Mouse (Mus musculus) neural tube, embryonic 12.5 days (tissue): ENCODE data around the gene Il23a. TPM values are rescaled to one million over a fixed set of nuclear protein-coding genes. Genes with fewer than 3 reads are reported as not detected.

Source experiments
- ATAC-seq: fragments of 200-750 bp; cut with Nextera tagmentation; 2 replicates; pipeline ENCODE4 v1.8.0; 2017; ENCODE audit warnings: low read depth, mild to moderate bottlenecking, moderate TSS enrichment, moderate library complexity; ENCODE audit not compliant: low FRiP score
- H3K27ac ChIP-seq: fragments of 300-500 bp; sonication (generic); 2 replicates; pipeline ENCODE4 v1.5.1; 2016
- H3K27me3 ChIP-seq: fragments of 300-500 bp; sonication (generic); replicated peaks from 2 replicates; pipeline ENCODE4 v1.6.1; 2016; ENCODE audit warnings: mild to moderate bottlenecking
- H3K36me3 ChIP-seq: fragments of 300-500 bp; sonication (generic); 2 replicates; pipeline ENCODE4 v1.6.1; 2016; ENCODE audit warnings: mild to moderate bottlenecking
- H3K4me1 ChIP-seq: fragments of 300-500 bp; sonication (generic); 2 replicates; pipeline ENCODE4 v1.6.1; 2016
- H3K4me2 ChIP-seq: fragments of 300-500 bp; sonication (generic); replicated peaks from 2 replicates; pipeline ENCODE4 v1.6.1; 2016; ENCODE audit warnings: mild to moderate bottlenecking
- H3K4me3 ChIP-seq: fragments of 300-500 bp; sonication (generic); 2 replicates; pipeline ENCODE4 v1.5.1; 2016
- H3K9ac ChIP-seq: fragments of 300-500 bp; sonication (generic); 2 replicates; pipeline ENCODE4 v1.6.1; 2016; ENCODE audit warnings: mild to moderate bottlenecking
- H3K9me3 ChIP-seq: fragments of 300-500 bp; sonication (generic); 2 replicates; pipeline ENCODE4 v1.6.1; 2016; ENCODE audit warnings: mild to moderate bottlenecking
- WGBS: fragments of 180-500 bp; shearing (Covaris S2); methylation state at CpG from one replicate; pipeline ENCODE4 v1.1.7; 2016; 5-methylcytosine and 5-hydroxymethylcytosine counted together
- polyA plus RNA-seq: library from polyadenylated mRNA; unstranded; fragments of >200 nt; fragmentation: Nextera tagmentation; extraction: Ambion mirVana; gene quantifications from 2 replicates; pipeline ENCODE4 v1.2.1, GENCODE M21; 2016

Il23a gene
- 0.28 TPM in 1 of 2 replicates, not detected in the other for polyA plus RNA-seq

GRCm38 (mm10) chr10:128298702-128299171 lies at the start of gene Il23a:
Il23a (minus strand) TSS chr10:128298752.
- ATAC-seq: no peak
- Histone ChIP-seq H3K36me3 (no peaks in the 10 kb centered on the region), H3K27me3 (no peaks in the 10 kb centered on the region), H3K4me3 (no peak within 1 kb of the TSS), H3K27ac (no peak within 1 kb of the TSS), H3K4me2 (no peak within 1 kb of the TSS), H3K9ac (no peak within 1 kb of the TSS), H3K9me3 (no peaks in the 10 kb centered on the region), H3K4me1 (peaks cover 6% of the 10 kb centered on the region)
- WGBS: 82% methylated on average over 11 of the region's 11 CpGs

- no peak overlapping the region for H3K9ac ChIP-seq
These were observed 49.0 kb upstream of the Il23a start for GRCm38 (mm10) chr10:128347541-128347940.

GRCm38 (mm10) chr10:128344568-128345275 lies 46.2 kb upstream of the Il23a start:
- Histone ChIP-seq H3K9me3 (no peaks in the 10 kb centered on the region), H3K27ac (no peak overlapping the region), H3K9ac (no peak overlapping the region), H3K4me1 (0 out of 2 replicates have a peak, but pooled peaks cover 4% of the 10 kb centered on the region), H3K27me3 (no peaks in the 10 kb centered on the region), H3K36me3 (peaks cover 8% of the 10 kb centered on the region; the same call in 1 of the 2 replicates), H3K4me2 (no peak overlapping the region), H3K4me3 (no peak overlapping the region)
- no peak for ATAC-seq
- WGBS: 67% methylated on average over 7 of the region's 7 CpGs

More at GRCm38 (mm10) chr10:128347541-128347940, 49.0 kb upstream of the Il23a start:
- WGBS: 91% methylated on average over 8 of the region's 8 CpGs
- Histone ChIP-seq H3K9me3 (no peaks in the 10 kb centered on the region), H3K27ac (no peak overlapping the region), H3K36me3 (peaks cover 35% of the 10 kb centered on the region), H3K4me3 (no peak overlapping the region), H3K4me1 (0 out of 2 replicates have a peak, but pooled peaks cover 4% of the 10 kb centered on the region), H3K4me2 (no peak overlapping the region), H3K27me3 (no peaks in the 10 kb centered on the region)
- ATAC-seq: no peak

DNA sequence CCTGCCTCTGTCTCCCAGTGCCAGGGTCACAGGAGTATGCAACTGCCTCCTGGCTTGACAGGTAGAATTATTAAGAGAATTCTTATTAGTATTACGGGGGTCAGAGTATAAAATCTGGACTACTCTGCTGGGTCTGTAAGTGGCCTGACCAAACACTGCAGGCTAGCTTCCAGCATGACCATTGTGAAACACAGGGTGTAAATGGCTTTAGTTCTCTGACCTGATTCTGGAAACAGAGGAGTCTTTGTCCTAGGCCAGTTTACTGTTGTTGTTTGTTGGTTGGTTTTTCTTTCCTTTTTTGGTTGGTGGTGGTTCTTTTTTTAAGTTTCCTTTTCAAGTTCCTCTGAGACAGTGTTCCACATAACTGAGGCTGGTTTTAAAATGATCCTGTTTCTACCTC lies 44.9 kb upstream of the Il23a start:
- 88% methylated on average over 1 of the region's 1 CpGs for WGBS
- no peak for ATAC-seq
- H3K36me3 ChIP-seq: no peaks in the 10 kb centered on the region

DNA sequence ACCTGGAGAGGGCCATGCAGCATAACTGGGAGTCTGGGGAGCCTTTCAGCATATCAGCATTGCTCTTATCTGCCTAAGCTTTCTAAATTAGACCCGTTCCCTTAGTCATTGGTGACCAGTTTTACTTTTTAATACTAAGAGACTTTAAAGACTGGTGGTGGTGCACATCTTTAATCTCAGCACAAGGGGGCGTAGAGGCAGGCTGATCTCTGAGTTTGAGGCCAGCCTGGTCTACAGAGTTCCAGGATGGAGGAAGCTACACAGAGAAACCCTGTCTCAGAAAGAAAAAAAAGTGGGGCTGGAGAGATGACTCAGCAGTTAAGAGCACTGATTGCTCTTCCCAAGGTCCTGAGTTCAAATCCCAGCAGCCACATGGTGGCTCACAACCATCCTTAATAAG lies 41.7 kb upstream of the Il23a start:
- Histone ChIP-seq H3K36me3 (no peaks in the 10 kb centered on the region), H3K27me3 (no peaks in the 10 kb centered on the region), H3K9me3 (no peaks in the 10 kb centered on the region), H3K4me2 (no peak overlapping the region), H3K4me3 (no peak overlapping the region), H3K27ac (no peak overlapping the region), H3K4me1 (peaks cover 23% of the 10 kb centered on the region), H3K9ac (no peak overlapping the region)
- 80% methylated on average over 2 of the region's 2 CpGs for WGBS
- ATAC-seq: no peak

More for the DNA sequence above, 44.9 kb upstream of the Il23a start:
- Histone ChIP-seq H3K27ac (no peak overlapping the region), H3K4me2 (no peak overlapping the region), H3K27me3 (no peaks in the 10 kb centered on the region), H3K4me3 (no peak overlapping the region), H3K9me3 (no peaks in the 10 kb centered on the region), H3K9ac (no peak overlapping the region), H3K4me1 (peaks cover 16% of the 10 kb centered on the region)

DNA sequence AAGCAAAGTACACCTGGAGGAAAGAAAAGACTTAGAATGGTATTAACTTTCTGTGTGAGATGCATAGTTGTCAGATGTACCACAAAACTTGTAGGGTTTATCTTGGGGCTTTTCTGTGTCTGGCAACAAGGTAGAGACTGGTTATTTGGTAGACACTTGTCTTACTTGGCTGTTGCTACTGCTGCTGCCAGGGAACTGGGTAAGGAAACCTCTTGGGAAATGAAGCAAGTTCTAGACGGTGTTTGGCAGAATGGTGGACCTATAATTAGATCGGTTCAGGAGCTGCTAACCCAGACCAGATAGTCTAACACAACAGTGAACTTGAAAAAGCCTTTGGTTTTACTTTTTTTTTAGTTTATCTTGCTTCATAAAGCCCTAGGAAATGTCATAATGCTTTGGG lies 40.4 kb upstream of the Il23a start:
- Histone ChIP-seq H3K27ac (no peak overlapping the region), H3K4me3 (no peak overlapping the region), H3K4me2 (peak overlapping the region; percentile 86), H3K9me3 (no peaks in the 10 kb centered on the region), H3K36me3 (no peaks in the 10 kb centered on the region), H3K4me1 (peaks cover 18% of the 10 kb centered on the region), H3K9ac (no peak overlapping the region), H3K27me3 (no peaks in the 10 kb centered on the region)
- no peak for ATAC-seq
- 80% methylated on average over 2 of the region's 2 CpGs for WGBS

DNA sequence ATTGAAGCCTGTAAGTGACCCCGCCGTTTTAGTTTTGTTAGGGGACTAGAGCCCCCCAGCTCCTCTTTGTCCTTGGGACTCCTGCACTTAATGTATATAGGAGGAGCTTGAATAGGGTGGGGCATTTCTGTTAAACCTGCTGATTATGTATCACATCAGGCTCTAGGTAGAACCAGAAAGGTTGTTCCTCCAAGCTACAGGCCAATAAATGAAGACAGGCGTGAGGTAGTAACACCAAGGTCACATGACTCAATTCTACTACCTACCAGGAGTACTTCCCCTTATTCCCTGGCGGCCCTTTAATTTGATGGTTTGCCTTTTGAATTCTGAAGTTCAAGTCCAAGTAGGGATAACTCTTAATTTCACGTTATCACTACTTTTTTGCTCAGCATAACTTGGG lies 39.9 kb upstream of the Il23a start:
- 22% methylated on average over 5 of the region's 5 CpGs for WGBS
- H3K27ac ChIP-seq: peak overlapping the region; percentile 88; the same call in 1 of the 2 replicates
- H3K4me3 ChIP-seq: peak overlapping the region; percentile 72
- no peak for ATAC-seq
- peak overlapping the region; percentile 86 for H3K4me2 ChIP-seq
- no peaks in the 10 kb centered on the region for H3K27me3 ChIP-seq
- H3K4me1 ChIP-seq: peaks cover 18% of the 10 kb centered on the region
- H3K36me3 ChIP-seq: no peaks in the 10 kb centered on the region
- H3K9ac ChIP-seq: peak overlapping the region; percentile 84
- no peaks in the 10 kb centered on the region for H3K9me3 ChIP-seq

DNA sequence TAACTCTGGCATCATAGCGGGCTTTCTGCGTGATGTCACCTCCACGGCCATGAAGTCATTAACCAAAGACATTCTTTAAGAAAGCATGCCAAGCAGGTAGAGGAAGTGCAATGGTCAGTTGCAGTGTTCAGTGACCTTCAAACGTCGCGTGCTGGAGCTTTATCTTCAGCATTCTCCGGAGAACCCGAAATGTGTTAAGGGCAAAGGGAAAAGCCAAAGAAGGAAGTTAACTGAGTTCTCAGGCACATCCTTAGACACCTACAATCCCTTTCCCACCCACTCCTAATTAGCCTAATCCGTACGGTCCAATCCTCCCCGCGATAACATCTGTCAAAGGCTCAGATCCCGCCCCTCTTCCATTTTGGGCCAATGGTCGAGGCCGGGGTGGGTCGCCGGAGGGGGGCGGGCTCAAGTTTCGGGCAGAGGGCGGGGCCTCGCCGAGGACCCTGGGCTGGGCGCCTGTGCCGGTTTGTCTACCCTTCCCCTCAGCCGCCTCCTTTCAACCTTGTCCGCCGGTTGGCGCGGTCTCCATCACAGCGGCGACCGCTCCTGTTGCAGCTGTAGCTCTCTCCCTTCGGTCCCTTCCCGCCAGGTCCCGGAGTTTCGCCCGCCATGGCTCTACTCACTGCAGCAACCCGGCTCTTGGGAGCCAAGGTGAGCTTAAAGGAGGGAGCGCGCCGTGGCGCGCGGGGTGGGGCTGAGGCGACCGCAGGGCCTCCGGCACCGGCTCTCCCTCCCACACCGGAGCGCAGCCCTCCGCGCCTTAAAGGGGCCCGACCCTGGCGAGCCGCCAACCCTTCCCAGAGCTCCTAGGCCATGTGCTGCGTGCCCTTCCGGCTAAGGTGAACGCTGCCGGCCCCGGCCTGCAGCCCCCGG lies 39.0 kb upstream of the Il23a start, which contains the start of gene Cs:
Gene Cs, plus strand, starts transcription at position 429 of the 876 bp plus-strand sequence.
- H3K4me1 ChIP-seq: peaks cover 18% of the 10 kb centered on the region
- ATAC-seq: peak; percentile 98
- WGBS: 2% methylated on average over 61 of the region's 61 CpGs

DNA sequence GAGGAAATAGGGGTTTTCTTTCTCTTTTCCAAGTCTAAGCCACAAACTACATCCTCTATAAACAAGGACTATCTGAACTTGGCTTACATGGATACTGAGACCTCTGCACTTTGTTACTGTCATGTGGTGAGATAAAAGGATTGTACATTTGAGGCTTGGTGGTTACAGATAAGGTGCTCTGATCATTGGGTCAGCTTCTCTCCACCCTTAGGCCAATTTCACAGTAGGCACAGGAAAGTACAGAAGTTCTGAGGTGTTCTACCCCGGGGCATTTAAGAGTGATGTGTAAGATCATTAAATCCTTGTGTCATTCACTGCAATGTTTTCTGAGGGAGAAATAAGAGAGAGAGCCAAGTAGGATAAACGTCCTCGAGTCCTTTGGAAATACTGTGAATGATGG lies 38.0 kb upstream of the Il23a start:
- H3K27me3 ChIP-seq: no peaks in the 10 kb centered on the region
- no peak overlapping the region for H3K9ac ChIP-seq
- ATAC-seq: no peak

More for the DNA sequence above, 39.0 kb upstream of the Il23a start, which contains the start of gene Cs:
- H3K36me3 ChIP-seq: no peaks in the 10 kb centered on the region
- peak within 1 kb of the TSS; percentile 88 for H3K27ac ChIP-seq
- H3K4me2 ChIP-seq: peak within 1 kb of the TSS; percentile 86
- no peaks in the 10 kb centered on the region for H3K9me3 ChIP-seq
- H3K27me3 ChIP-seq: no peaks in the 10 kb centered on the region
- peak within 1 kb of the TSS; percentile 84 for H3K9ac ChIP-seq
- peak within 1 kb of the TSS; percentile 72 for H3K4me3 ChIP-seq

DNA sequence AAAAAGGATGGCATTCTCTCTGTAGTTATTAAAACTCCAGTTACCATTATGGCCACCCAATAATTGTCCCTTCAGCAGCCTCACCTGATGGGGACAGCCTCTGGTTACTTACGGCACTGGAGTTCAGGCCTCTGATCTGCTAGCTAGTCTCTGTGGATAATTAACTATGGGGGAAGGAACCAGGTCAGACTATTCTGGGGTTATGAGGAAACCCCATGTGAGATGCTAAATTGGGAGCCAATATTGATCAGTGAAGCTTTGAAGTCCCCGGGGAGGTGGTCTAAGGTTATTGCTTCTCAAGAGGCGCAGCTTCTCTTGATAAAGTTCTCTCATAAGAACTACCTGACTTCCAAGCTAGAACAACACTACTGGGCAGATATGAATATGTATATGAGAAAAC lies 37.6 kb upstream of the Il23a start:
- no peaks in the 10 kb centered on the region for H3K27me3 ChIP-seq
- no peak for ATAC-seq
- no peak overlapping the region for H3K4me2 ChIP-seq
- H3K36me3 ChIP-seq: no peaks in the 10 kb centered on the region
- H3K4me1 ChIP-seq: peaks cover 18% of the 10 kb centered on the region
- H3K4me3 ChIP-seq: no peak overlapping the region
- no peak overlapping the region for H3K9ac ChIP-seq
- H3K27ac ChIP-seq: no peak overlapping the region
- no peaks in the 10 kb centered on the region for H3K9me3 ChIP-seq
- 95% methylated on average over 3 of the region's 3 CpGs for WGBS

More for the DNA sequence above, 38.0 kb upstream of the Il23a start:
- H3K4me1 ChIP-seq: peaks cover 18% of the 10 kb centered on the region
- H3K4me2 ChIP-seq: peak overlapping the region; percentile 86
- no peaks in the 10 kb centered on the region for H3K36me3 ChIP-seq
- WGBS: 85% methylated on average over 3 of the region's 3 CpGs
- no peaks in the 10 kb centered on the region for H3K9me3 ChIP-seq
- H3K4me3 ChIP-seq: peak overlapping the region; percentile 72; the same call in 1 of the 2 replicates
- no peak overlapping the region for H3K27ac ChIP-seq

DNA sequence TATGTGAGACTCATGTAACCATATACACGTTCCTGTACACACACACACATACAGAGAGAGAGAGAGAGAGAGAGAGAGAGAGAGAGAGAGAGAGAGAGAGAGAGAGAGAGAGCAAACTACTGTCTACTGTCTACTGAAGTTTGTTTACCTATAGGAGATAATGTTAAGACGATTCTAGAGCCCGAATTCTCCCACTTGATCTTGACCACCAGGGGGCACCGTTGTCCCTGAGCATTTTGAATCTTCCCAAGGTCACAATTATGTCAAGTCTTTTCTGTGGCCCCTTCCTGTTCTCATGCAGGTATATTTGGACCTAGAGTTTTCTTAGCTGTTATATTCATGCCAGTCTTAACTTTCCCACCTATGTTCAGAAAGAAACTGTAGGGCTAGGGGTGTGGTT lies 37.0 kb upstream of the Il23a start:
- 3% methylated on average over 4 of the region's 4 CpGs for WGBS
- no peak overlapping the region for H3K9ac ChIP-seq
- H3K4me3 ChIP-seq: no peak overlapping the region

More for the DNA sequence above, 37.0 kb upstream of the Il23a start:
- H3K27me3 ChIP-seq: no peaks in the 10 kb centered on the region
- H3K4me2 ChIP-seq: no peak overlapping the region
- H3K9me3 ChIP-seq: no peaks in the 10 kb centered on the region
- no peak for ATAC-seq
- H3K4me1 ChIP-seq: peaks cover 18% of the 10 kb centered on the region
- H3K27ac ChIP-seq: no peak overlapping the region
- H3K36me3 ChIP-seq: no peaks in the 10 kb centered on the region
